Comparison of ENCODE assay signal across 8 mouse cellular contexts in genomic region chr11:115321906-115322693, GRCm38 (mm10). TPM values are rescaled to one million over a fixed set of nuclear protein-coding genes. Genes with fewer than 3 reads are reported as not detected.
DNase-seq lines count a peak whose midpoint lies in the region; ATAC-seq and TF ChIP-seq lines count a peak whose summit lies in the region.

Gene Ush1g (minus strand): TSS chr11:115322041.

- H3K27me3 ChIP-seq in E14TG2a.4 (ENCODE audit: insufficient read depth, low read length) = peaks cover 83% of the 10 kb centered on the region
- H3K27me3 ChIP-seq in forebrain, embryonic 15.5 days = peaks cover 73% of the 10 kb centered on the region
- H3K27me3 ChIP-seq in intestine, embryonic 16.5 days (replicated peaks; ENCODE audit: control insufficient read depth, insufficient read depth, low read length) = peaks cover 83% of the 10 kb centered on the region
- H3K27me3 ChIP-seq in lung, embryonic 16.5 days (ENCODE audit: control insufficient read depth, insufficient read depth, low read depth, low read length) = peaks cover 80% of the 10 kb centered on the region

- peak within 1 kb of the TSS; percentile 10; the same call in 1 of the 2 replicates for H3K4me2 ChIP-seq in forebrain, embryonic 15.5 days (replicated peaks)
- H3K4me2 ChIP-seq in intestine, embryonic 16.5 days (ENCODE audit: low read depth, low read length) = no peak within 1 kb of the TSS; the same call in 1 of the 2 replicates
- H3K4me2 ChIP-seq in lung, embryonic 16.5 days (ENCODE audit: low read depth, low read length) = no peak within 1 kb of the TSS

- no peak within 1 kb of the TSS for H3K9ac ChIP-seq in forebrain, embryonic 15.5 days (replicated peaks)
- peak within 1 kb of the TSS; percentile 44; the same call in 1 of the 2 replicates for H3K9ac ChIP-seq in intestine, embryonic 16.5 days (ENCODE audit: low read depth, low read length)
- no peak within 1 kb of the TSS for H3K9ac ChIP-seq in lung, embryonic 16.5 days (ENCODE audit: low read length)

- H3K9me3 ChIP-seq in E14TG2a.4 (ENCODE audit: low read length) = no peaks in the 10 kb centered on the region
- H3K9me3 ChIP-seq in forebrain, embryonic 15.5 days = no peaks in the 10 kb centered on the region
- no peaks in the 10 kb centered on the region for H3K9me3 ChIP-seq in intestine, embryonic 16.5 days (ENCODE audit: control insufficient read depth, low read length)
- H3K9me3 ChIP-seq in lung, embryonic 16.5 days (ENCODE audit: control insufficient read depth, low read length) = no peaks in the 10 kb centered on the region

- H3K36me3 ChIP-seq in E14TG2a.4 (ENCODE audit: insufficient read depth, low read length) = no peaks in the 10 kb centered on the region
- H3K36me3 ChIP-seq in forebrain, embryonic 15.5 days = no peaks in the 10 kb centered on the region
- no peaks in the 10 kb centered on the region for H3K36me3 ChIP-seq in intestine, embryonic 16.5 days (ENCODE audit: control insufficient read depth, insufficient read depth, low read length)
- no peaks in the 10 kb centered on the region for H3K36me3 ChIP-seq in lung, embryonic 16.5 days (ENCODE audit: control insufficient read depth, insufficient read depth, low read length)

- H3K27ac ChIP-seq in forebrain, embryonic 15.5 days (replicated peaks) = no peak within 1 kb of the TSS
- no peak within 1 kb of the TSS for H3K27ac ChIP-seq in intestine, embryonic 16.5 days (ENCODE audit: low read length)
- H3K27ac ChIP-seq in lung, embryonic 16.5 days (ENCODE audit: low read length) = no peak within 1 kb of the TSS

- DNase-seq in frontal cortex, postnatal 36 days (ENCODE audit: low spot score in 2 of 2) = no peak
- DNase-seq in cerebellum, adult 11-12 months = peak; percentile 56
- DNase-seq in retina, adult 2 months (ENCODE audit: low read depth, low spot score) = peak; percentile 45

- 3% methylated on average over 35 of the region's 35 CpGs for WGBS in forebrain, embryonic 15.5 days
- 5% methylated on average over 35 of the region's 35 CpGs for WGBS in intestine, embryonic 16.5 days
- WGBS in lung, embryonic 16.5 days = 5% methylated on average over 28 of the region's 35 CpGs

- peak; percentile 69 for ATAC-seq in frontal cortex, adult (ENCODE audit: low TSS enrichment)
- no peak for ATAC-seq in forebrain, embryonic 15.5 days (replicated peaks)
- peak; percentile 47; the same call in 1 of the 2 replicates for ATAC-seq in intestine, embryonic 16.5 days
- ATAC-seq in lung, embryonic 16.5 days (ENCODE audit: low read depth) = peak; percentile 13; the same call in 1 of the 2 replicates

- H3K4me1 ChIP-seq in E14TG2a.4 (replicated peaks; ENCODE audit: low read depth, low read length) = peaks cover 72% of the 10 kb centered on the region
- H3K4me1 ChIP-seq in forebrain, embryonic 15.5 days = peaks cover 32% of the 10 kb centered on the region
- H3K4me1 ChIP-seq in intestine, embryonic 16.5 days (ENCODE audit: control insufficient read depth, insufficient read depth, low read length) = peaks cover 9% of the 10 kb centered on the region; the same call in 1 of the 2 replicates
- no peaks in the 10 kb centered on the region for H3K4me1 ChIP-seq in lung, embryonic 16.5 days (replicated peaks; ENCODE audit: control insufficient read depth, insufficient read depth, low read length)

- H3K4me3 ChIP-seq in E14TG2a.4 (replicated peaks; ENCODE audit: low read length) = peak within 1 kb of the TSS; percentile 60
- peak within 1 kb of the TSS; percentile 12; the same call in 1 of the 2 replicates for H3K4me3 ChIP-seq in forebrain, embryonic 15.5 days
- peak within 1 kb of the TSS; percentile 11 for H3K4me3 ChIP-seq in intestine, embryonic 16.5 days (ENCODE audit: low read length)
- no peak within 1 kb of the TSS for H3K4me3 ChIP-seq in lung, embryonic 16.5 days (ENCODE audit: low read length)

- TF ChIP-seq CTCF in E14TG2a.4 (conservative IDR thresholded peaks at IDR 0.05; ENCODE audit: low read length) = peak; percentile 81

RNA-seq across cellular contexts. Expression of gene Ush1g, which starts in this region (rescaled TPM):
- 0.05 TPM in 1 of 2 replicates, not detected in the other for polyA plus RNA-seq in forebrain, embryonic 15.5 days (2015; fragmentation: Nextera tagmentation; extraction: Ambion mirVana)
- 0.06 and 0.11 TPM in 2 replicates for polyA plus RNA-seq in intestine, embryonic 16.5 days (2015; fragmentation: Nextera tagmentation; extraction: Ambion mirVana)
- polyA plus RNA-seq in lung, embryonic 16.5 days (2015; fragmentation: Nextera tagmentation; extraction: Ambion mirVana) = not detected in 2 replicates

Comparison
In these comparisons a context has a peak if more than half of its experiments do, and no peak if none do; other contexts are left out.
1. Peak in ATAC-seq, H3K4me3 ChIP-seq and H3K9ac ChIP-seq in intestine, embryonic 16.5 days; RNA of the gene not detected or under 1 TPM.
2. Peak in ATAC-seq in lung, embryonic 16.5 days; RNA of the gene not detected or under 1 TPM.
3. DNase-seq: peak in cerebellum, adult 11-12 months (single experiment) and retina, adult 2 months (single experiment); none in frontal cortex, postnatal 36 days (0 of 2).